Mouse (Mus musculus) hematopoietic stem cell, adult 5-6 weeks (primary cell): ENCODE measurements at regions not wholly inside any gene's neighbourhood (a gene's known extent, or its start where the extent isn't known, plus 50 kb on each side); places are given as distances from the start of the nearest gene placed in this dataset.

Experiments used
- ATAC-seq, 2 experiments: fragments of 125-278 bp in 1 of 2; replicated peaks in 1 of 2; 2 replicates each; pipeline ENCODE4 v1.8.0; 2016 to 2017; ENCODE audit warnings: inconsistent platforms in 2 of 2, mild to moderate bottlenecking in 2 of 2, moderate number of reproducible peaks in 2 of 2, low read depth in 1 of 2, moderate TSS enrichment in 1 of 2; ENCODE audit not compliant: low FRiP score in 2 of 2, poor library complexity in 2 of 2, severe bottlenecking in 2 of 2, insufficient read depth in 1 of 2, low TSS enrichment in 1 of 2

DNA sequence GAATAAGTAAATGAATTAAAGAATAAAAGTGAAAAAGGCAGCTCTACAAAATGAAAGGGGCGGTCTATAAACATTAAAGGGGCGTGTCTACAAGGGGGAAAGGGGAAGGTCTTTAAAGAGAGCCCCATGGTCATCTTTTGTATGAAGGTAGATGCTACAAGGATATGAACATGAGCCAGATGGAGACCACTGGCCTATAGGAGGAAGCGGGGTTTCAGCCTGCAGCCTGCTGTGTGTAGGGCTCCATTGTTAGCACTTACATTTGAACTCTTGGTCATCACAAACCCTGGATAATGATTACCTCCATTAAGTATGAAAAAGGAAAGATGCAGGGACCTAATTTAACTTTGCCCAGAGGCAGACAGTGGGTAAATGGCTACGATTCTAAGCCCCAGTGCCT, 511.6 kb upstream of the Gm19410 start:
- ATAC-seq, result no peak

DNA sequence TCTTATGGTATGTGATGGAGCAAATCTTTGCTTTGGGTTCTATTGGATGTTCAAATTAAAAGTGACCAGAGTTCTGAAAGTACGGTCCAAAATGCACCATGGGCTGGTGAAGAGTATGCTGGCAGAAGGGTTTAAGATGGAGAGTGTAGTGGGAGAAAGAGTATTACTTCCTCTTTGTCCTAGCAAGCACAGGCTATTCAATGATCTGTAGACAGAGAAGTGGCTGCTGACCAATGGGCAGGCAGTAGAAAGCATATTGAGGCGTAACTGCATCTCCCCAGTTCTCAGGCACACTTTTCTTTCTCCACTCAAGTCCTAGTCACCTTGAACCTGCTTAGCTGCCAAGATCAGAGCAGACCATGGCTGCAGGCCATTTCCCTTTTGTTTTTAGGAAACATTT, 510.3 kb upstream of the Gm19410 start:
- ATAC-seq, result no peak

DNA sequence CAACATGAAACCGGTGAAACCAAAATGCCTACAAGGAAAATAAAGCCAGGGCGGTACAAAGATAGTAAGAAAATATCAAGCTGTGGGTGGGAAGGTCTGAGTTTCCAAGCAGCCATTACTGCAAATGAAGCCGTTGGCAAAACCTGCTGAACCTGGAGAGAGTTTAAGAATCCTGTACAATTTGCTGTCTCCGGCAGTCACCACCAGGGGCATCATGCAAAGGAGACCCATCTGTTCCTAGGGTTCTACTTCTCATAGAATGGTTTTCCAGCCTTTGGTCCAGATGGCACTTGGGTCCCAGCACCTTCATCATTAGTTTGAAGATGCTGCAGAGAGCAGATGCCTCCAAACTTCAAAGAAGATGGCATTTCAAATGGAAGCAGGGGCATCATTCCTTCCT, 508.6 kb upstream of the Gm19410 start:
- no peak for ATAC-seq

DNA sequence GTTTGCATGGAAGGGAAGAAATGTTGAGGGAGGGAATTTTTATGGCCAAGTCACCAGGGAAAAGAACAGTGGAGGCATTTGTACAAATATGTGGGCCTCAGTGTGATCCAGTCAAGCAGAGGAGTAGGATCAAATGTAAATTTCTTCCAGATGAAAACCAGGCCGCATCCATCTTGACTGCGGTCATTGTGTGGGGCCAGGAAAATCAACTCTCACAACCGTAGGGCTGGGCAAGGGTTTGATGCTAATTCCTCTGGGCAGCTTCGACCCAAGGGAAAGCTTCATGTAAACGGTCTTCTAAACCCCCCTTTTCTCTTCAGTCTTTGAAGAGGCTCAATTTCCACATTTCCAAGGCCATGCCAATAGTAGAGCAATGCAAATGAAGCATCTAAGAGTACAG, 497.4 kb upstream of the Gm19410 start:
- no peak for ATAC-seq

DNA sequence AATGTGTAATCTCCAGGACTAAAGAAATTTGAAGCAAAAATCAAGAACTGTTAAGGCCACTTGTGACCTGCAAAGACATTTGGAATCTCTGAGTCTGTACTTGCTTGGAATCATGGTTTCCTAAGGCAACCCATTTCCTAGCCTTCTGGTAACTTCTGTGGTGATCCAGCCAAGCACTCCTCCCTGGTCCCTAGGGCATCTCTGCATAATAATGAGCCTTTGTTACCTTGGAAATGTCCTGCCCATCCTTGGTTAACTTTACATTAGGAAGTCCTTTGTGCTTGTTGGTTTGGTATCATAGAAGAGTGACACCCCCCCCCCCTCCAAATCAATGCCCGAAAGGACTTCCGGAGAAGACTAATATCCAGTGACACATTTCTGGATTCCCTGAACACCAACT, 496.6 kb upstream of the Gm19410 start:
- no peak for ATAC-seq

DNA sequence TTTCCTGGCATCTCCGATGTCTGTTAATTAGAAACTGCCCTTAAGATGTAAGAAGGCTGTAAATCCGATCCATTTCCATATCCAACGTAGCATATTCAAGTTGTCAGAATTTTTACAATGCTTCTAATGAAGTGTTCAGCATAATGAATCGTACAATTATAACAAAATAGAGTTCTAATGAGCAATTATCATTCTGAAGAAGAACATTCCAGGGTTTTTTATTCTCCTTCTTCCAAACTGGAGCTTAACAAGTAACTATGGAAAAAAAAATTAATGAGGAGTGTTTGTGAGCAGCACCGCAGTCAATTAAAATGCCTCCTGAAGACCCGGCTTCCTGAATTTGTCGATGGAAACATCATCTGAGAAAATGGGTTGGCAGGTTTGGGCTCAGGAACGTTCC, 489.6 kb upstream of the Gm19410 start:
- ATAC-seq, result no peak

DNA sequence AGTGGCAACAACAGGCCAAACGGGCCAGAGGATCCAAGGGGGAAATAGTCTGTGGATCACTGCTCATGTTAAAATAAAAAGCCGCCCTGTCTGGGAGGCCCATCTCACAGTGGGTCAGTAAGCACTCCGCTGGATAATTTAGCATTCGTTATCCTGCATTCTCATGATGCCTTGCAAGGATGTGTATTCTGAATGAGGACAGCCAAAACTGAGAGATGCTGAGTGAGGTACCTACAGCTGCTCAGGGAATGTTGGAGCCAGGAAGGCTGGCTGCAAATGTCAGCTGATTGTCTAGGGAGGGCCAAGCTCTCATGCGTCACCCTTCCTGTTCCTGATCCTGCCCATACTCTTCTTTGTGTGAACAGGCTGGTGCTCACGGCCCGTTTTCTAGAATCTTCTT, 489.1 kb upstream of the Gm19410 start:
- ATAC-seq, result no peak

DNA sequence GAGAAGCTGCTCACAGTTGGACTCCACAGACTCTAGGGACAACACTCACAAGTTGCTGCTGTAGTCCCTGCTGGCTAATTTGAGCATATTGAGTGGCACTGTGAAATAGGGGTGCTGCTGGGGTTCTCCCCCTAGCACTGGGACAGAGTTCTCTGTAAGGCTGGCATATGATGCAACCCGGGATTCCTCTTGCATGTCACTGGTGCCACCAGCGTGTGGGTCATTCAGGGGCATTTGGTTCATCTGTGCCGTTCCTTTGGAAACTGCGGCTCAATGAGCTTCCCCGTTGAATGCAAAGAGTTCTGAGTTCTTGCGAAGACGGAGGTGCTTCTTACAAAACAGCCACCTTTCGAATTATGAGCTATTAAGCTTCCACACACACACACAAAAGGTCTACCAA, 486.6 kb upstream of the Gm19410 start:
- no peak for ATAC-seq

DNA sequence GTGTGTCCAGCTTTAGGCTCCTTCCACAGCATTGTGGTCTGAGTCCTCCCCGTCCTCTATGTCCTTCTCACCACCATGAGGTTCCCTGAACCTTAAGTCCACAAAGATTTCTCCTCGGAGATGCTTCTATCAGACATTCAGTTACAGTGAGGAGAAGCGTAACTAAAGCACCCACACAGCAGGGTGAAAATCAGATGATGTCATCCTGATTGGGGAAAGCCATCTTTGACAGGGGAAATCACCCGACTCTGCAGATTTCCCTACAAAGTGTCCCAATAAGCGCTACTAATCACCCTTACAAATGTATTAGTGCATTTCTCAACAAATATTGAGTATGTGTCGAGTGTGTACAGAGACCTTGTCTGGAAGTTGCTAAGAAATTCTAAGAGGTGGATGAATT, 484.8 kb upstream of the Gm19410 start:
- ATAC-seq, result no peak

DNA sequence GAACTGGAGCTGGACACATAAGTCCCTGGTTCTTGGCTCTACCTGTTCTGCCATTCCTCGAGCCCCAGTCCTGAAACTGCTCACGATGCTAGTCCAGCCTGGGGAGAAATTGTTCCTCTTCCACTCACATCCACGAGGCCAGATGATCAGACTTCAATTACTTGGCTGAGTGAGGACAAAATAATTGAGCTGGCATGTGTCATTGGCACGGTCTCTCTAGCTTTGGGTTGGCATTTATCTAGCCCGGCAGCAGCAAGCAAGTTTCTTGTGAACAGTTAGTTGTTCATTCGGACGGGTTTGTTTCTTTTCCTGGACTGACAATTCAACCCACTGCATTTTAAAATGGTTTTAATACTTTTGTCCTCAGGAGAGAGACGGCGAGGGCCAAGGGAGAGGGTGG, 482.2 kb upstream of the Gm19410 start:
- ATAC-seq, result no peak

DNA sequence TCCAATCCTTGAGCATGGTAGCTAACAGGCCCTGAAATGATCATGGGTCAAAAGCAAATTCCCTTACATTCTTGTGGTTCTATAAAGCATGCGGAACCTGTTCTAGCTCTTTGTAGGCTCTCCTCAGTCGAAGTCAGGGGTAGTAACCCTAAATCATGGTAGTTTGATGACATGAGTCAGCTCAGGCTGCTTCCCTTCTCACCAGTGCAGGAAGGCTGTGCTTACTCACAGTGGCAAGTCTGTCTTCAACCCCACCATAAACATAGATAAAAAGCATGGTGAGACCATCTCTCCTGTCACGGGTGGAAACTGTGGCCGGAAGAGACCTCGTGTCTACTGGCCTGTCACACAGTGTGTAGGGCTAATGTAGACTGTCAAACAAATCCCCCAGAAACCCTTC, 476.6 kb upstream of the Gm19410 start:
- ATAC-seq, result peak; percentile 94 to 95

DNA sequence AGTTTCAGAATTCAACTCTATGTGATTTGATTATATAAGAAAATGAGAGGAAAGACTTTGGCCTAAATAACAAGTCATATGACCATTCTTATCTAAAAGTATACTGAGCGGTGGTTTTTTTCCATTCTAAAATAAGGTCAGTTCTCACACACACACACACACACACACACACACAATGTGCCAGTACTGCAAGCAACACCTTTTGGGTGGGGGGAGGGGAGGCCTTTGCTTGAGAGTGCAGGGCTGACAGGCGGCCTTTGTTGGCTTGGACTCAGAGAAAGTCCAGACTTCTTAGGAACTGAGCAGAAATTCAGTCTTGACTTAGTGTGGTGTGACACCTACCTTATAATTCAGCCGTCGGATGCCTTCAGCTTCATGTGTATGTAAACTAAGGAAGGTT, 475.6 kb upstream of the Gm19410 start:
- no peak for ATAC-seq

DNA sequence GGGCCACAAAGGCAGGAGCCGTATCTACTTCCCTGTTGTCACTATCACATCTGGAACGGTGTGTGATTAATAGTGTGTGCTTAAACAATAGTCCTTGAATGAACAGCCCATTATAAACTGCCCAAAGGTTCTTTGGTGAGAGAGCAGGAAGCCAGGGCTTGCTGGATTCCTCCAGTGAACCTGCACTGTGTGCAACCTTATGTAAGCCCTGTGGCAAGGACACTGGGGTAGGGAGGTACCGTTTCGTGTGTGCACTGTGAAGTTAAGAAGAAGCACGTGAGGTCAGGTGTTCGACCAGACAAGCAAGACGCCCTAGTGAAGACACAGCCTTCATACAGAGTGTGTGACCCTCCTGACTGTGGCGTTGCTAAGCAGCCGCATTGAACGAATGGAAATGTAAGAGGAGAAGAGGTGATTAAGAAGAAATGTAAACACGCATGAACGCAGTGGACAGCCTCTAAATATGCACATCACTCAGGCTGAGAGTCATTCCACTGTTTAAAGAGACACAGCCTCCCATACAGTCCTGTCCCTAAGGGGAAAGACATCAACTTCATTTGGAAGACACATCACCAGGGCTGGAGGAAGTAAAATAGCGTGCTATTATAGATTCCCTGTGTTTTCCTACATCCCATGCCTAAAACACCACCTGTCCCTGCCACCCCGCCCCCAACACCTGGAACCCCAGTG, 472.0 kb upstream of the Gm19410 start:
- ATAC-seq, result no peak

DNA sequence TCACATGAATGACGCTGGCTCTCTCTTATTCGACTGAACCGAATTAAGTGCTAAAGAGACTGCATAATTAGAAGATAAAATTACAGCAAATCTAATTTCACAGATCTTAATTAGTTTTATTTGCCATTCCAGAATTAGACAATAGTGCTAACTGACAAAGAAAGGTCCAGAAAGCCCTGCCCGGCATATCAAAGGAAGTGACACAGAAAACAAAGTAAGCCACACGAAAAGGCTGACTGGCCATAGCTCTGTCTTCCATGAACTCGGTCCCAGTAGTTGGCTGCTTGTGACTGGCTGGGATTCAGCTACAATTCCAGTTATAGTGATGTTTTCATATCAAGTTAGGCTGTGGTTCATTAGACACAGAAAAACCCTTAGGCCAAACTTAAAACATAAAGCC, 468.7 kb upstream of the Gm19410 start:
- ATAC-seq, result no peak

DNA sequence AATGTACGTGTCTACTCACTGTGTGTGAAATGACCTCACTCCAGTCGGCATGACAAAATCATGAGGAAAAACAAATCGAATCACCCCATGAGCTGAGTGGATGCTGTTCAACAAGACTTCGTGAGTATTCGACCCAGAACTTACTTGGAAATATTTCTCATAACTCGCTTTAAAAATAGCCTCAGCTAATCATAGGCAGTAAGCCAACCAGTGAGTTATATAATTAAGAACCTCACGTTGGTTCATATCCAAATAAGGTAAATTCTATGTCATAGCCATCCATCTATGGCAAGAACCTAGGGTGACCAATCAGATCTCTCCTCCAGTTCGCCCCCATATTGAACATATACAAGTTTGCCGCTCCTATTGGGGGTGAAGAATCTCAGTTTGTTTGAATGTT, 466.5 kb upstream of the Gm19410 start:
- no peak for ATAC-seq

DNA sequence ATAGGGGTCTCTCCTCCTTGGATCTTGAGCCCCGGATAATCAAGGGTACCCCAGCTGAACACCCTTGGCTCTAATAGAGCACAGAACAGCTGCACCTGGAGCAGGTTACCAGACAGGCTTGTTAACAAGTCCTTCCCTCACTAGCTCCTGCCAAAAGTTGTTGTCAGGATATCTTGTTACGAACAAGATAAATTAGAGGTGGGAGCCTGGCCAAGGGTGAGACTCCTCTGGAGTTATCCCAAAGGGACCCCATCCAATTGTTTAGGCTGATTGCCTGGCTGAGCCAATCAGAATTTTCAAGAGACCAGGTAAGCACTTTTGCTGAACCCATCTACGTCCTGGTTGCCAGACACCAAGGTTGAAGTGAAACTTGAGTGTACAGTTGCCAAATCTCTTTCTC, 465.2 kb upstream of the Gm19410 start:
- no peak for ATAC-seq

DNA sequence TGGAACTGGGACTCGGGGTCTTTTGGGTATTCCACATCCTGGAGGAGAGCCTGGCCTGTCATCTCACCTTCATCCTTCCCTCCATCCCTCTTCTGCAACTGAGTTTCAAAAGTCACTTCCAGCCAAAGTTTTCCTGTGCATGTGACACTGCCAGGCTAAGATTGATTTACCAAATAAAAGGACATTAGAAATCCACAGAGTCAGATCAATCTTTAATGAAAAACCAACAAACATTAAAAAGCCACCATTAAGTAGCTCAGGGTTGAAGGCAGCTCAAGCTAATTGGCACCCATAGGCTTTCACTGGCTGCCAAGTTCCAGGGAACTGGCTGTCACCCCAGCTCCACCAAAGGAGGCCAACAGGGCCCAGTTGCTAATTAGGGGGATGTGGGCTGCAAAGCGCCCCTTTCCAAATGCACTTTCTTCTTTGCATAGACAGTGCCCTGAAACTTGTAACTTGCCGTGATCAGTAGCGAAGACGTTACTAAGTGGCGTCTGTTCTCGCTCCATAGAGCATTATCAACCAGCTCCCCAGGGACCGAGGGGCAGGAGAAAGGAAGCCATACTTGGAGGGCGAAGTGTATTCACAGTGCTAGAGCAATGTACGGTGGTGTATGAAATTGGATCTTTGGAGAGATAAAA, 464.6 kb upstream of the Gm19410 start:
- ATAC-seq, result no peak

DNA sequence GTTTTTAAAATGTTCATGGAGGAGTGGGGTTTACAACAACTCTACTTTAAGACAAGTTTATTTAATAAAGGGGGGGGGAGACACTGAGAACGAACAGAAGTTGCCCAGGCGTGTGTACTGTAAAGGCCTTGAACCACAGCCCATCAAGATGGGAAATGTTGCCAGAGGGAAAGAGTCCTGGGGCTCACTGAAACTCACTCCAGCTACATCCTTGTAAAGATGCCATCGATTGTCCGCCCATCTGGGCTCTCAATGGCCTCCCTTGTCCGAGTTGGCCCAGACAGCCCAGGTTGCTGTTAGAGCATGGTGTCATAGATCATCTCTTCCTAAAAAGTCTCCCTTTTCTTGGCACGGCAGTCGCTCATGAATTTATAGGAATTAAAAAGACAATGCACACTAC, 462.7 kb upstream of the Gm19410 start:
- ATAC-seq, result no peak

DNA sequence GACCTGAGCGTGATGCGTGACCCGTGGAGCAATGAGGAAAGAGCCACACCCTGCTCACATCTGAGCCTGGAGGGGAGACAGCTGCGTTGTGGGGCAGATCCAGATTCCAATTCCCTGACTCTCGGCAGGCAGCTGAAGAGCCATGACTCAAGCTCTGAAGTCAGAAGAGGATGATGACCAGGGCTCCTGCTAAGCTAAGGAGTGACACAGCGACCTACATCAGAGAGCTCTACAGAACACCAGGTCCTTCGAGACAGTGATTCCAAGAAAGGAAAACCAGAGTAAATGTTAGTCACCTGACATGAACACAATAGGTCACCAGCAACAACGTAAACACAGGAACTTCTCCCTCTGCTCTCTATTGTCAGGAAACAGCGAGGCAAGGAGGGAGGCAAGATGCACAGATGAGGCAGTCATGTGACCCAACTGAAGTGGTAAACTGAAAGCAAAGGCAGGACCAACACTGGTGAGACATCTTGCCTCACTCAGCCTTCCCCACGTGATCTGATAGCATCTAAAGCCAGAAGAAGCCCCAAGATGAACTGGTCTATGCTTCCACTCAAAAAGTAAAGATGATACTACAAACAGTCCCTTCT, 444.2 kb upstream of the Gm19410 start:
- no peak for ATAC-seq
